Mouse (Mus musculus): ENCODE results near the gene Troap.

GRCm38 (mm10) chr15:99036249-99036905 is 38.0 kb upstream of the Troap start:
- TF ChIP-seq CTCF (conservative IDR thresholded peaks at IDR 0.05; ENCODE audit: low read length) (no peak), POU5F1 (IDR thresholded peaks at IDR 0.05; ENCODE audit: borderline replicate concordance, low read length) (no peak), NANOG (IDR thresholded peaks at IDR 0.05; ENCODE audit: borderline replicate concordance, low read length) (no peak)

Measured in E14TG2a.4 (cell line).